Mouse (Mus musculus): ENCODE measurements around the gene Ccnyl1. TPM values are rescaled to one million over a fixed set of nuclear protein-coding genes. Genes with fewer than 3 reads are reported as not detected.

Ccnyl1 gene
- polyA plus RNA-seq, 2 experiments = 9.4 to 40.8 TPM

GRCm38 (mm10) chr1:64653701-64654100 is 36.6 kb upstream of the Ccnyl1 start:
- H3K9me3 ChIP-seq (ENCODE audit: control insufficient read depth, low read length) = no peaks in the 10 kb centered on the region
- H3K4me3 ChIP-seq (replicated peaks; ENCODE audit: low read length) = no peak overlapping the region
- H3K9ac ChIP-seq (ENCODE audit: low read depth, low read length, severe bottlenecking) = no peak overlapping the region
- H3K27me3 ChIP-seq (ENCODE audit: control insufficient read depth, insufficient read depth, low read length) = no peaks in the 10 kb centered on the region
- H3K36me3 ChIP-seq (ENCODE audit: control insufficient read depth, insufficient read depth, low read length) = no peaks in the 10 kb centered on the region
- H3K27ac ChIP-seq (replicated peaks; ENCODE audit: low read depth, low read length) = no peak overlapping the region
- 89% methylated on average over 6 of the region's 6 CpGs for WGBS
- ATAC-seq (ENCODE audit: low FRiP score, low read depth) = no peak
- no peak for DNase-seq (ENCODE audit: low spot score)
- H3K4me1 ChIP-seq (ENCODE audit: control insufficient read depth, insufficient read depth, low read length) = 0 out of 2 replicates have a peak, but pooled peaks cover 2% of the 10 kb centered on the region
- no peak for TF ChIP-seq POLR2A (IDR thresholded peaks at IDR 0.05; ENCODE audit: borderline replicate concordance, extremely low read depth, insufficient read depth, insufficient read length)
- no peak overlapping the region for H3K4me2 ChIP-seq (replicated peaks; ENCODE audit: low read depth, low read length, severe bottlenecking)

- DNase-seq (ENCODE audit: low spot score) (no peak), ATAC-seq (ENCODE audit: low FRiP score, low read depth) (no peak)
- Histone ChIP-seq H3K4me1 (ENCODE audit: control insufficient read depth, insufficient read depth, low read length) (no peaks in the 10 kb centered on the region), H3K9ac (ENCODE audit: low read depth, low read length, severe bottlenecking) (no peak overlapping the region), H3K27me3 (ENCODE audit: control insufficient read depth, insufficient read depth, low read length) (no peaks in the 10 kb centered on the region), H3K27ac (replicated peaks; ENCODE audit: low read depth, low read length) (no peak overlapping the region), H3K36me3 (ENCODE audit: control insufficient read depth, insufficient read depth, low read length) (no peaks in the 10 kb centered on the region), H3K4me2 (replicated peaks; ENCODE audit: low read depth, low read length, severe bottlenecking) (no peak overlapping the region), H3K4me3 (replicated peaks; ENCODE audit: low read length) (no peak overlapping the region), H3K9me3 (ENCODE audit: control insufficient read depth, low read length) (no peaks in the 10 kb centered on the region)
- WGBS = 43% methylated on average over 1 of the region's 1 CpGs
- TF ChIP-seq POLR2A (IDR thresholded peaks at IDR 0.05; ENCODE audit: borderline replicate concordance, extremely low read depth, insufficient read depth, insufficient read length) = no peak
Observed at GRCm38 (mm10) chr1:64655415-64655814, 34.8 kb upstream of the Ccnyl1 start.

GRCm38 (mm10) chr1:64656423-64657129 is 33.7 kb upstream of the Ccnyl1 start:
- WGBS = 77% methylated on average over 3 of the region's 3 CpGs
- TF ChIP-seq POLR2A (IDR thresholded peaks at IDR 0.05; ENCODE audit: borderline replicate concordance, extremely low read depth, insufficient read depth, insufficient read length) = no peak
- ATAC-seq (ENCODE audit: low FRiP score, low read depth) (no peak), DNase-seq (ENCODE audit: low spot score) (no peak)
- Histone ChIP-seq H3K9me3 (ENCODE audit: control insufficient read depth, low read length) (no peaks in the 10 kb centered on the region), H3K36me3 (ENCODE audit: control insufficient read depth, insufficient read depth, low read length) (no peaks in the 10 kb centered on the region), H3K4me3 (replicated peaks; ENCODE audit: low read length) (no peak overlapping the region), H3K27me3 (ENCODE audit: control insufficient read depth, insufficient read depth, low read length) (no peaks in the 10 kb centered on the region), H3K27ac (replicated peaks; ENCODE audit: low read depth, low read length) (no peak overlapping the region), H3K9ac (ENCODE audit: low read depth, low read length, severe bottlenecking) (no peak overlapping the region), H3K4me1 (ENCODE audit: control insufficient read depth, insufficient read depth, low read length) (no peaks in the 10 kb centered on the region), H3K4me2 (replicated peaks; ENCODE audit: low read depth, low read length, severe bottlenecking) (no peak overlapping the region)

GRCm38 (mm10) chr1:64658876-64659275 is 31.4 kb upstream of the Ccnyl1 start:
- Histone ChIP-seq H3K4me2 (replicated peaks; ENCODE audit: low read depth, low read length, severe bottlenecking) (no peak overlapping the region), H3K27me3 (ENCODE audit: control insufficient read depth, insufficient read depth, low read length) (no peaks in the 10 kb centered on the region), H3K4me1 (ENCODE audit: control insufficient read depth, insufficient read depth, low read length) (no peaks in the 10 kb centered on the region), H3K27ac (replicated peaks; ENCODE audit: low read depth, low read length) (no peak overlapping the region), H3K36me3 (ENCODE audit: control insufficient read depth, insufficient read depth, low read length) (no peaks in the 10 kb centered on the region), H3K4me3 (replicated peaks; ENCODE audit: low read length) (no peak overlapping the region), H3K9ac (ENCODE audit: low read depth, low read length, severe bottlenecking) (no peak overlapping the region), H3K9me3 (ENCODE audit: control insufficient read depth, low read length) (no peaks in the 10 kb centered on the region)
- TF ChIP-seq POLR2A (IDR thresholded peaks at IDR 0.05; ENCODE audit: borderline replicate concordance, extremely low read depth, insufficient read depth, insufficient read length) = no peak
- ATAC-seq (ENCODE audit: low FRiP score, low read depth) = no peak
- no peak for DNase-seq (ENCODE audit: low spot score)
- 69% methylated on average over 7 of the region's 7 CpGs for WGBS

- Histone ChIP-seq H3K27ac (replicated peaks; ENCODE audit: low read depth, low read length) (no peak overlapping the region), H3K9me3 (ENCODE audit: control insufficient read depth, low read length) (no peaks in the 10 kb centered on the region), H3K4me2 (replicated peaks; ENCODE audit: low read depth, low read length, severe bottlenecking) (no peak overlapping the region), H3K9ac (ENCODE audit: low read depth, low read length, severe bottlenecking) (no peak overlapping the region), H3K4me1 (ENCODE audit: control insufficient read depth, insufficient read depth, low read length) (no peaks in the 10 kb centered on the region; the same call in 1 of the 2 replicates), H3K36me3 (ENCODE audit: control insufficient read depth, insufficient read depth, low read length) (no peaks in the 10 kb centered on the region), H3K4me3 (replicated peaks; ENCODE audit: low read length) (no peak overlapping the region), H3K27me3 (ENCODE audit: control insufficient read depth, insufficient read depth, low read length) (no peaks in the 10 kb centered on the region)
- ATAC-seq (ENCODE audit: low FRiP score, low read depth) (no peak), DNase-seq (ENCODE audit: low spot score) (no peak)
- 47% methylated on average over 2 of the region's 2 CpGs for WGBS
- no peak for TF ChIP-seq POLR2A (IDR thresholded peaks at IDR 0.05; ENCODE audit: borderline replicate concordance, extremely low read depth, insufficient read depth, insufficient read length)
Observed at GRCm38 (mm10) chr1:64667111-64667633, 23.1 kb upstream of the Ccnyl1 start.
